Mouse (Mus musculus) limb, embryonic 14.5 days (tissue): Measurements from ENCODE around the gene Ms4a4d. TPM values are rescaled to one million over a fixed set of nuclear protein-coding genes. Genes with fewer than 3 reads are reported as not detected.
"Not testable (repeated sequence)": the region's sequence is repeated elsewhere in the genome, so short reads cannot be mapped to it uniquely, and the experiment has no call there.

Experiments used
- ATAC-seq: fragments of 200-750 bp; cut with Nextera tagmentation; 2 replicates; pipeline ENCODE4 v1.8.0; 2017; ENCODE audit warnings: low read depth, moderate number of reproducible peaks, moderate TSS enrichment; ENCODE audit not compliant: low FRiP score
- DNase-seq: peaks from one replicate; pipeline ENCODE4 v3.0.0-alpha.2; 2015; ENCODE audit warnings: low spot score
- H3K27ac ChIP-seq: fragments of 300-500 bp; sonication (generic); replicated peaks from 2 replicates; pipeline ENCODE4 v1.5.1; 2014; ENCODE audit warnings: low read depth, mild to moderate bottlenecking, low read length, moderate library complexity, mixed read lengths
- H3K27me3 ChIP-seq: fragments of 300-500 bp; sonication (generic); 2 replicates; pipeline ENCODE4 v1.6.1; 2014; ENCODE audit warnings: low read length, mixed read lengths; ENCODE audit not compliant: control insufficient read depth, insufficient read depth
- H3K36me3 ChIP-seq: fragments of 300-500 bp; sonication (generic); 2 replicates; pipeline ENCODE4 v1.6.1; 2014; ENCODE audit warnings: mild to moderate bottlenecking, low read length, moderate library complexity, mixed read lengths; ENCODE audit not compliant: control insufficient read depth, insufficient read depth
- H3K4me1 ChIP-seq: fragments of 300-500 bp; sonication (generic); 2 replicates; pipeline ENCODE4 v1.6.1; 2014; ENCODE audit warnings: antibody characterized with exemption, low read length, mixed read lengths; ENCODE audit not compliant: control insufficient read depth, insufficient read depth
- H3K4me2 ChIP-seq: fragments of 300-500 bp; sonication (generic); replicated peaks from 2 replicates; pipeline ENCODE4 v1.6.1; 2014; ENCODE audit warnings: low read depth, mild to moderate bottlenecking, low read length, moderate library complexity; ENCODE audit not compliant: severe bottlenecking
- H3K4me3 ChIP-seq: fragments of 300-500 bp; sonication (generic); replicated peaks from 2 replicates; pipeline ENCODE4 v1.5.1; 2014; ENCODE audit warnings: low read length
- H3K9ac ChIP-seq: fragments of 300-500 bp; sonication (generic); 2 replicates; pipeline ENCODE4 v1.6.1; 2014; ENCODE audit warnings: mild to moderate bottlenecking, low read depth, low read length, moderate library complexity; ENCODE audit not compliant: severe bottlenecking
- H3K9me3 ChIP-seq: fragments of 300-500 bp; sonication (generic); 2 replicates; pipeline ENCODE4 v1.6.1; 2016; ENCODE audit warnings: low read length; ENCODE audit not compliant: control insufficient read depth
- POLR2A ChIP-seq: fragments of 200-500 bp; IDR thresholded peaks from 2 replicates; pipeline ENCODE4 v1.8.0; 2012; ENCODE audit warnings: inconsistent platforms, mild to moderate bottlenecking, moderate library complexity, borderline replicate concordance; ENCODE audit not compliant: insufficient read depth, insufficient read length; ENCODE audit errors: extremely low read depth
- WGBS: fragments of 180-500 bp; shearing (Covaris S2); extraction: QIAGEN DNeasy Blood & Tissue Kit; methylation state at CpG from one replicate; pipeline ENCODE4 v1.1.7; 2014; 5-methylcytosine and 5-hydroxymethylcytosine counted together
- polyA plus RNA-seq, 2 experiments: library from polyadenylated mRNA; depleted of rRNA in 1 of 2; stranded (reverse) in 1 of 2; unstranded in 1 of 2; fragments of >200 nt; fragmentation: Nextera tagmentation in 1 of 2; extraction: Ambion mirVana in 1 of 2; gene quantifications; 2 replicates each; pipeline versions ENCODE4 v1.2.1 to v1.2.3; 2012 to 2014

Ms4a4d gene
- polyA plus RNA-seq, 2 experiments, result 0.83 to 2.1 TPM

GRCm38 (mm10) chr19:11520146-11520545 lies 16.5 kb upstream of the Ms4a4d start:
- no peak overlapping the region for H3K27ac ChIP-seq
- no peaks in the 10 kb centered on the region for H3K36me3 ChIP-seq
- WGBS, result 79% methylated on average over 3 of the region's 3 CpGs
- H3K4me2 ChIP-seq, result no peak overlapping the region
- TF ChIP-seq POLR2A, result no peak
- no peaks in the 10 kb centered on the region for H3K27me3 ChIP-seq
- no peak overlapping the region for H3K4me3 ChIP-seq
- H3K4me1 ChIP-seq, result no peaks in the 10 kb centered on the region
- no peak overlapping the region for H3K9ac ChIP-seq
- H3K9me3 ChIP-seq, result no peaks in the 10 kb centered on the region
- DNase-seq (no peak), ATAC-seq (no peak)

- ATAC-seq (no peak), DNase-seq (no peak)
- 83% methylated on average over 1 of the region's 1 CpGs for WGBS
- no peak overlapping the region for H3K9ac ChIP-seq
- H3K27me3 ChIP-seq, result no peaks in the 10 kb centered on the region
- H3K4me2 ChIP-seq, result no peak overlapping the region
- no peak for TF ChIP-seq POLR2A
- H3K27ac ChIP-seq, result no peak overlapping the region
- no peaks in the 10 kb centered on the region for H3K36me3 ChIP-seq
- no peaks in the 10 kb centered on the region for H3K9me3 ChIP-seq
- no peak overlapping the region for H3K4me3 ChIP-seq
- H3K4me1 ChIP-seq, result no peaks in the 10 kb centered on the region
These were observed 3.2 kb upstream of the Ms4a4d start for GRCm38 (mm10) chr19:11533421-11533820.

GRCm38 (mm10) chr19:11533888-11534445 lies 2.6 kb upstream of the Ms4a4d start:
- no peaks in the 10 kb centered on the region for H3K4me1 ChIP-seq
- H3K27me3 ChIP-seq, result no peaks in the 10 kb centered on the region
- no peak for TF ChIP-seq POLR2A
- no peaks in the 10 kb centered on the region for H3K9me3 ChIP-seq
- WGBS, result 67% methylated on average over 2 of the region's 2 CpGs
- H3K36me3 ChIP-seq, result no peaks in the 10 kb centered on the region
- H3K27ac ChIP-seq, result no peak overlapping the region
- H3K4me2 ChIP-seq, result no peak overlapping the region
- DNase-seq, result no peak
- no peak overlapping the region for H3K9ac ChIP-seq
- no peak overlapping the region for H3K4me3 ChIP-seq
- no peak for ATAC-seq

DNA sequence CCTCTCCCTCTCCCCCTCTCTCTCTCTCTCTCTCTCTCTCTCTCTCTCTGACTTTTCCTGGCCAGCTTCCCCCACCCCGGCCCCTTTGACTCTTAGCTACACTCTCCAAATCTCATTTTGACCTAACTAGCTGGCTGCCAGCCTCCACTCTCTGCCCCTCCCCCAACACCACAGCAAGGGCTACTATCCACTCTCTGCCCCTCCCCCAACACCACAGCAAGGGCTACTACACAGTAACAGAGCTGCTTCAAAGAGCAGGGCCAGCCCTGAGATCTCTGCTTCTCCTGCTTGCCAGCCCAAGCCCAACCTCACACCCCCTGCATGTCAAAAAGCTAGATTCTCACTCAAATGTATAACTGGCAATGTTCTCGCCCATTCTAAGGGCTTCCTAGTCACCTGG lies 735 bp downstream of the Ms4a4d start:
- Histone ChIP-seq H3K4me1 (no peaks in the 10 kb centered on the region), H3K4me2 (no peak overlapping the region), H3K4me3 (no peak overlapping the region), H3K27ac (no peak overlapping the region), H3K9ac (no peak overlapping the region), H3K9me3 (no peaks in the 10 kb centered on the region), H3K36me3 (no peaks in the 10 kb centered on the region), H3K27me3 (no peaks in the 10 kb centered on the region)
- no peak for TF ChIP-seq POLR2A
- WGBS, result 28% methylated on average over 2 of the region's 2 CpGs
- DNase-seq, result no peak
- ATAC-seq, result no peak

- not testable (repeated sequence) for H3K9ac ChIP-seq, H3K4me3 ChIP-seq, H3K36me3 ChIP-seq, H3K4me1 ChIP-seq, H3K9me3 ChIP-seq, H3K4me2 ChIP-seq, ATAC-seq, DNase-seq, H3K27ac ChIP-seq, H3K27me3 ChIP-seq
- WGBS, result 86% methylated on average over 1 of the region's 1 CpGs
These were observed 3.7 kb downstream of the Ms4a4d start for GRCm38 (mm10) chr19:11540166-11540821.

GRCm38 (mm10) chr19:11544383-11544782 lies 7.8 kb downstream of the Ms4a4d start:
- not testable (repeated sequence) for H3K4me2 ChIP-seq, H3K27ac ChIP-seq, H3K4me1 ChIP-seq, DNase-seq, H3K4me3 ChIP-seq, H3K27me3 ChIP-seq, H3K9me3 ChIP-seq, H3K36me3 ChIP-seq, H3K9ac ChIP-seq, ATAC-seq
- WGBS, result 84% methylated on average over 2 of the region's 2 CpGs
